Mouse (Mus musculus): ENCODE data around the gene Zcchc2.

The Zcchc2 gene

DNA sequence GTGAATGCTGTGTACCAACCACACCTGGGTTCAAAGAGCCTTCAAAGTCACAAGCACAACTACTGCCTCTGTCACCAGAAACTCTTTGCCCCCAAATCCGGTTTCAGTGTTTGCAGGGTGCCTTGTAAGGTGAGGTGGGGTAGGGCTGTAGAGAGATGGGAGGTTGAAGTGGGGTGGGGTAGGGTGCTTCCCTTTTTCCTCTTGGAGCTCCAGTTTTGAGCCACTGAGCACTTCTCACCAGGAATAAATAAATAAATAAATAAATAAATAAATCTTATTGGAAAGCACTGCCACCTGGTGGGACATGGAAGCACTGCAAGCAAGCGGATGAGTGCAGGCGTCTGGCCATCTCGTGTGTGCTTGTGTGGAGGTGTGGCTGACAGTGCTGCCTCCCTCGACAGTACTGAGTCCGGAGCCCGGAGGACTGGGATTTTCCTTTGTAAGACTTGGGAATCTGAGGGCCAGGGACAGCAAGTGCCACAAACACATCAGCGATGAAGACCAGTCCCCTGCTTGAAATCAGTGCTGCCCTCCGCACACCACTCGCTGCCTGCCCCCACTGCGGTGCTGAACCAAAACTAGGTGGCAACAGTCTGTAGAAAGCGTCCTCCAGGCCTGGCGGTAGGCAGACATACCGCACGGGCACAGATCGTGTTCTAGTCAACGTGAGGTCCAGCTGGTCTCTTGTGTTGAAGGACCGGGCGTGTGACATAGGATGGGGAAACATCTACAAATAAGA lies 46.8 kb downstream of the Zcchc2 start:
- peak; percentile 31 for DNase-seq

- no peak for DNase-seq
Observed at GRCm38 (mm10) chr1:106039326-106039725, 49.1 kb downstream of the Zcchc2 start.

DNA sequence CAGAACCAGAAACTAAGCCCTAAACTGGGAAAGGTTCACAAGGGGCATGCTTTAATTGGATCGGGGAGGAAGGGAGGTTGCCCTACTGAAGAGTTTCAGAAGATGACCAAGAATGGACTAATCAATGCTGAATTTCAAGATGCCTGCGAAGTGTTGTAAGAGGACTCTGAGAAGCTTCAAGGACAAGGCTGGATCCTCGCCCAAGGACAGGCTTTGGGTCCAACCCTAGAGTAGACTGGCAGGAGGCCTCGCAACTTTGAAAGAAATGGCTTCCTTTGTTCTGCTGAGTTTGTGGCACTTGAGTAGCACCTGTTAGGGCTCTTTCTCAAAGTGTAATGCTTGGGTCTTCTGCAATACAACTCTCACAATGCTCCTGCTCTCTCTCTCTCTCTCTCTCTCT lies 50.1 kb downstream of the Zcchc2 start:
- DNase-seq, result no peak

DNA sequence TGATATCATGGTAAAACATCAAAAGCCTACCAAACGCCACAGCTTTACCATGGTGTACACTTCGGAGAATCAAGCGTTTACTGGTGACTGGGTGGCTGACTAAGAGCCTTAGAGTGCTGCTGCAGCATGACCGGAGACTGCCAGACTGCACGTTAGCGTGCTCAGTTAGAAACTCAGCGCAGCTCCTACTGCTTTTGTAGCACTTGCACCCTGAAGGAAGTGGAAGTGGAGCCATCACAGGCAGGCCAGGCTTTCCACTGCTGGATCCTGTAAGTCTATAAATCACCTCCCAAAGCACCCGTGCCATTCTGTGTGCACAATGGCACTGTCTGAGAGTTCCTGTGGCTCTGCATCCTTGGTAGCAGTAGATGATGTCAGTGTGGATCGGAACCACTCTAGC lies 52.0 kb downstream of the Zcchc2 start:
- no peak for DNase-seq

DNA sequence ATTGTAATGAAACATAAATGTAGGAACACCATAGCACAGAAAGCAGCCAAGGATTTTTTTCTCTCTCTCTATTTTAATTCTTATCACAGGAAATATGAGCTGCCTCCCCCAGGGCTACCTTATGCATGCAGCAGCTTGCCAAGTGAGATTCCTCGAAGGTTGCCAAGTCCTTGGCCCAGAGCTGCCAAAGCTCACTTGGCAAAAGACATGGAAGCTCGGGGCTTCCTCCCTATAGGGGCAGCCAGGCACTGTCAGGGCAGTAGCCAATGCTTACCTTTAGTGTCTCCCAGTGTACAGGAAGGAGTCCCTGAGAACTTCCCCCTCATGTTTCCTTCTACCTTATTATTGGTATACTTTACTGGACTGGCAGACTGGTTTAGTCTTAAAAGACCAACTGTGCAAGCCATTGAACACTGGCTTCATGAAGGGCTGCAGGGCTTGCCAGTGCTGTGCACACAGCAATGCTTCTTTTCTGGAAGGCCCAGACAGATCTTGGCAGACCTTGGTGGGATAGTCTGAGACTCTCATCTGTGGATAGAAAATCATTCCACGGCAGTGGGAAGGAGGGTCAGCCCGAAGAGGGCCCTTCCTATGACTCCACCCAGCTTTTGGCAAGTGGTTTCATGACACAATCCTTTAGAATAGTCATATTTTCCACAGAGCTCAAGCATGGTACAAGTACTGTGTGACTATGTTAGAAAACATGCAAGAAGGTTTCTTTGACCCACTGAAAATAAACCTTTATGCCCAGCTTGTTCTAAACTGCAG lies 53.0 kb downstream of the Zcchc2 start:
- no peak for DNase-seq

DNA sequence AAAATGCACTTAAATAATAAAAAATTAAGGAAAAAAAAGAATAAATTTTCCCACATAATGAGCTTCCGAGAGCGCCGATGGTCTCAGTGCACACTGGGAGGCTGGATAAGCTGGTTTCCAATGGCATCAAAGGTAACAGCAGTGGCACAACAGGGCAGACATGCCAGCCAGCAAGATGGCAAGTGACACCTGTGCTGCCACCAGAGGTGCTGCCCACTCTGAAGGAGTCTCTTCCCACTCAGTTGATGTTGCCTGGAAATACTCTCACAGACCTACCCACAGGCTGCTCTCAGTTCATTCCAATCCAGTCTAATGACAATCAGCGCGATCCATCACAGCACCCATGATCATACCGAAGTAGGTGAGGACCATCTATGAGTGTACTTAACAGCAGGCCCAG lies 58.8 kb downstream of the Zcchc2 start:
- DNase-seq, result no peak

DNA sequence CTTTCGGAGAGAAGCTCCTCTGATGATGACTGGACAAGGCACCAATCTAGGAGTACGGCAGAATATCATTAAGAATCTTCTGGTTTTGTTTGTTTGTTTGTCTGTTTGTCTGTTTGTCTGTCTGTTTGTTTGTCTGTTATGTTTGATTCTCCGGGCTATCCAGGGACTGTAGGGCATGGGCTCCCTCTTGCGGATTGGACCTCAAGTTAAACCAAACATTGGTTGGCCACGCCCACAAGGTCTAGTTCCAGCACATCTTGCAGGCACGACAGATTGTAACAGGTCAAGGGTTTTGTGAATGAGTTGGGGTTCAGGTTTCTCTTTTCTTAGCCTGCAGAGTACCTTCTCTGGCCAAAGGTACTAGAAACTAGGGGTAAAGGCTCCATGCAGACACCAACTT lies 64.8 kb downstream of the Zcchc2 start:
- no peak for DNase-seq

- DNase-seq, result no peak
Observed at GRCm38 (mm10) chr1:106058355-106058754, 68.1 kb downstream of the Zcchc2 start.

GRCm38 (mm10) chr1:106059516-106060277 lies 69.5 kb downstream of the Zcchc2 start:
- no peak for DNase-seq

DNA sequence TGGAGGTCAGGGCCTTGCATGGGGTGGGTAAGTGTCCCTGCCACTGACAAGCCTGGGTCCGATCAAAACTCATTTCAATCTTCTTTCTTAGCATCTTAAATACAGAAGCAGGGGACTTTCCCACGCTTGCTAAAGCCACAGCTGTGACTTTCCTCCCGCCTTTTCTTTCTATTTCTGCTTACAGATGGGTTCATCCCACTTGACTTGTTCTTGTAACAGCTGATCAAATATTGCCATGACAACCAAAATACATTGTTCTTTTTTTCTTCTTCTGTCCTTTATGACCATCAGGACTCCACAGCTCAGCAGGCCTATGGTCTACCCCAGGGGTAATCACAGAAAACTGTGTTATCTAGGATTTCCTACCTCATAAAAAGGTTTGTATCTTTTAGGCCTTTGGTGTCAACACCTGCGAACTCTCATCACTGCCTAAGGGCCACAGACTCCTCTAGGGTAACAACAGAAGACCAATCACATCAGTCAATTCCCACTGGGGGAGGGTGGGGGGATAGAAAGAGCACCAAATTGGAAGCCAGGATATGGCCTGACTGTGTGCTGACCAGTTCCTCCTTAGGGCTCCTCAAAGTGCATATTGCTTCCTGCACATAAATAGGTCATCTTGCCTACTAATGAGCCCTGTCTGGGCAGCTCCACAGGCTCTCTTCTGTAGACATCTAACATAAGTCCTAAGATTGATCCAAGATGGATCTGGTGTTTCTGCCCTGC lies 71.1 kb downstream of the Zcchc2 start:
- DNase-seq, result no peak

- no peak for DNase-seq
Observed at GRCm38 (mm10) chr1:106062891-106063590, 72.8 kb downstream of the Zcchc2 start.

GRCm38 (mm10) chr1:106063591-106064170 lies 73.5 kb downstream of the Zcchc2 start:
- DNase-seq, result no peak

DNA sequence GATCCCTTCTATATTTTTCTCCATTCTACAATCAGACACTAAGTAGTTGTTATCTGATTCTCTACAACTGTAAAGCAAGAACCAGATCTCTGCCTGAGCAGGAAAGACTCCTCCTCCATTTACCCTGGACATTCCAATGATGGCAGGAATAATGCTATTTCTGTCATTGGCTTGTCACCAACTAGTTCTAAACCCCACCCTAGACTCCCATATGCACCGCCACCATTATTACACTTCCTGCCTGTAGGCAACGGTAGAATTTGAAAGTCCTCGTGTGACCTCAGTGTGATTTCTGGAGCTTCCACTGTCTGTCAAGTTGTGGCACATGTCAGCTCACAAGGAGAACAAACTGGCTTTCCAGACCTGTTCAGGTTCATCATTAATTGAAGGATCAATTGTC lies 74.1 kb downstream of the Zcchc2 start:
- DNase-seq, result no peak

DNA sequence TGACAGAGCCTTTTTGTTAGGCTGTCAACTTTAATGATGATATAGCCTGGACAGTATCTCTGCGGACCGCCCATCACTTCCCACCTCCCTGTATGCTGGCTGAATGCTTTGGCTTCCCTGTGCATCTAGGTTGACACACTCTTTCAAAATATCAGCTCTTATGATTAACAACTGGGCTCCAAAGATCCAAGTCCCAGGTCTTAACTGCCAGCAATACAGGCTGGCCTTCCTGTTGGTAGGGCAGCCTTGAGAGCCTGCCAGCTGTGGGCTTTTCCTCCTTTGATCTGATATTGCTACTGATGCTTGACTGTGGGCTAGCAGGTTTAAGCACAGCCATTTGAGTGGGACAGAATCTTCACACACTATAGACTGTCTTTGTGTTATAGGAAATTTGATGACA lies 74.5 kb downstream of the Zcchc2 start:
- DNase-seq, result no peak

DNA sequence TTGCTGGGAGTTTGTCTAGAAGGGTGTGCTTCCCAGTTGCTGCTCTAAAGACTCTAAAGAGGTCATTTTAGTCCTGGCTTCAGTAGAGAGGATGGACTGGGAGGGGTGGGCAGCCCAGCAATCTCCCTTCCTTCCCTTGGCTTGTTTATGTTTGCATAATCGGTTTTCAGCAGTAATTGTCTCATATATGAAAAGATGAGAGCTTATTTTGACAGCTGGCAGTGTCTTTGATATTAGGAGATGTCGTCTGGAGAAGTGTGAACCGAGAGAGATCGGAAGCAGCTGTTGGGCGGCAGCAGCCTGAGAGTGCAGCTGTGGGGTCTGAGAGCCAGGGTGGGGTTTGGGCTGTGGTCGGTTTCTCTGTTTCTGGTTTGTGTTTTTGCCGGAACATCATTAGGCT lies 75.5 kb downstream of the Zcchc2 start:
- no peak for DNase-seq

DNA sequence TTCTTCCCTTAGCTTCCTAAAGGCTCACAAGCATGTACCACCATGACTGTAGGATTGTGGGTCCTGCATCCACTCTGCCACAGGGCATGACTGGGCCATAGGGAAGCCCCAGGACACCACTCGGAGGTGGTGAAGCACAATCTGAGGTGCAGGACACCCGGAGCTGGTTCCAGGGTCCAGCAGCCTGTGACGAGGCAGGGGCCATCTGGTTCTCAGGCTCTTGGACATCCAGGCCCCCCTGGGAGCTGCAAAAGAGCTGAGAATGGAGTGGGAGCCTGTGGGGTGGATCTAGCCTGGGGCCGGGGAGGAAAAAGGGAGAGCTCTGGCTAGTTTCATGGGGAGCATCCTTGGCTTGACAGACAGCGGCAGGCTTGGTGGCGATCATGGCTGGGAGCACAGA lies 77.1 kb downstream of the Zcchc2 start:
- no peak for DNase-seq

GRCm38 (mm10) chr1:106069867-106070543 lies 79.8 kb downstream of the Zcchc2 start:
- no peak for DNase-seq

DNA sequence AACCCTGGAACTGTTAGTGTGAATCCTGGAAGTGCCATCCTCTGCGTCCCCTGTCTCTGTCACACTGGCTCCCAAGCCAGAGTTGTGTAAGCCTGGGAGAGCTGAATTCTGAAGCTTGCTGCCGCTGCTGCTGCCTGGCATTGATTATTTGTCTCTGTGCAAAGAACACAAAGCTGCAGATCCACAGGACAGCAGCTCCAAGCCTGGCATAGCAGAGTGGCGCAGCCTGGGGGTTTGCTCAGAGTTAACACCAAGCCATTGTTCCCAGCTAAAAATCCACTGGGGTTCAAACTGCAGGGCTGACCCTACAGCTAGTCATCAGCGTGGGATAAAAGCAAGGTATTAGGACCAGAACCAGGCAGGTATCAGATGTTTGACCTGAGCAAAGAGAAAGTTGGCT lies 80.6 kb downstream of the Zcchc2 start:
- no peak for DNase-seq

DNA sequence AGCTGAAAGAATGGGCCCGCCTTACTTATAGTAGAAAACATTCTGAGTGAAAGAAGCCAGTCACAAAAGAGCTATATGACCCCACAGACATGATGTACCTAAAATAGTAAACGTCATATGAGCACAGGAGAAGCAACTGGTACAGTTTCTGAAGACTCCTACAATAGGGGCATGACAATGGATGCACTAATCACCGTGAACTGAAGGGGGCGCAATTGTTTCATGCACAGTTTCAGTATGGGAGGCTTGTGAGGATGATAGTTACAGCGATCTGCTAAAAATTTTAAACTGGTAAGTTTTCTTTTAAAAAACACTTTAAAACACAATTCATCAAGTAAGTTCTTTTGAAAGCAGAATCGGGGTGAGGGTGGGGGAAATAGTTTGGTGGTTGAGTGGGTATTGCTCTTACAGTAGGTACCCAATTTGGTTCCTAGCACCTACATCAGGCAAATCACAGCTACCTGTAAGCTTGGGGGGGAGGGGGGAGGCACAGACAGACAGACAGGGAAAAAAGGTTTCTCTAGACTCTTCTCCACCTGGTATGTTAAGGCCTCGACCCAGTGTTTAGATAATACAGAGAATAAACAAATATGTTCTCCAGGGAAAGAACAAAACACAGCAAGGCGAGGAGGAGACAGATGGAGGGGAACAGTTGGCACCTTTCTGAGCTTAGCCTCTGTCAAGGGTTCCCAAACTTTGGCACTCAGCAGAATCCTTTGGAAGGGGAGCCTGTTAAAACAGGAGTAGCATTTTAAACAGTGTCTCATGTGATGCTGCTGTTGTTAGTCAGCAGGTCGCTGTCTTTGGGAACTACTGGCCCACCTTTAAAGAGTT lies 81.2 kb downstream of the Zcchc2 start:
- peak; percentile 38 for DNase-seq

- no peak for DNase-seq
Observed at GRCm38 (mm10) chr1:106072071-106072440, 81.8 kb downstream of the Zcchc2 start.

DNA sequence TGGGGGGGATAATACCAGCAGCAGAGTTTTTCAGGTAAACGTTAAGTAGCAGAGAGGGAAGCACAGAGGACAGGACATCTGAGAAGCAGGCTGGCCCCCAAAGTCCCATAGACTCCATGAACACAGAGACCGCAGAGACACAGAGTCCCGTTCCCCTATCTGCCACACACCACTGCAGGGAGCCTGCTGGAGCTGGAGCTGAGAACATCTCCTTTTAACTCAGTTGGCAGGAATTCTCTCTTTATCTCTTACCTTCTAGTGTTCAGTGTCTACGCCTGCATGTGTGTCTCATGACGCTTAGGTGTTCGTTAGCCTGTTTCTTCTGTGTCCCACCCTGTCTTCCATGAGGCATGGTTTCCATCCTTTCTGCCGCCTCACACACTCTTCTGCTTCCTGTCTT lies 83.0 kb downstream of the Zcchc2 start:
- DNase-seq, result no peak
